Mouse (Mus musculus): ENCODE results near the gene Dctn3. TPM values are rescaled to one million over a fixed set of nuclear protein-coding genes. Genes with fewer than 3 reads are reported as not detected.
"Not testable (repeated sequence)": the region's sequence is repeated elsewhere in the genome, so short reads cannot be mapped to it uniquely, and the experiment has no call there.

Dctn3 gene
- 76.0 and 92.6 TPM in 2 replicates for polyA plus RNA-seq (2012; rRNA removed)

DNA sequence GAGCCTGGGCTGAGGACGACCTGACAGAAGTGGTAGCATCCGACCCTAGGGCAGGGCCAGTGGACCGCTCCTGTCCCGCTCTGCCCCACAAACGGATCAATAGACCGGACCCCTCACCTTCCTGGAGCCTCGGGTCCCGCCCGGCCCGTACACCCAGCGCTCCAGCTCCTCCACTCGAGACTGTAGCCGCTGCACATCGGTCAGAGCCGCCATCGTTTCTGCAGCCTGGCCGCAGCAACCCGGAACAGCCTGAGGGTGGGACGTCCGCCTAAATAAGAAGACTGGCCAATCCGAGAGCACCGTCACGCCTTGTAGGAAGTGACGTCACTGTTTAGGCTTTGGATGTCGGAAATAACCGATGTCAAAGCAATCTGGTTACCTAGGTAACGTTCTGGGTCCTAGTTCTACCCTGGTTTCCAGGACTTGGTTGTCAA is at the start of gene Dctn3:
TSS of gene Dctn3 (minus strand) at position 253 of the 434 bp plus-strand sequence.
- DNase-seq = peak; percentile 97
- WGBS = under 1% methylated on average over 27 of the region's 27 CpGs
- Histone ChIP-seq H3K27me3 (replicated peaks; ENCODE audit: control insufficient read depth, insufficient read depth, low read length) (no peaks in the 10 kb centered on the region; the same call in 1 of the 2 replicates), H3K27ac (ENCODE audit: insufficient read depth, low read depth, low read length) (no peak within 1 kb of the TSS), H3K4me1 (ENCODE audit: control insufficient read depth, insufficient read depth, low read length) (peaks cover 3% of the 10 kb centered on the region; the same call in 1 of the 2 replicates), H3K36me3 (ENCODE audit: control insufficient read depth, insufficient read depth, low read length) (no peaks in the 10 kb centered on the region), H3K4me3 (ENCODE audit: insufficient read depth, low read depth, low read length) (peak within 1 kb of the TSS; percentile 97)
- peak; percentile 48 for TF ChIP-seq POLR2A (IDR thresholded peaks at IDR 0.05; ENCODE audit: low read depth, low read length)
- TF ChIP-seq CTCF (conservative IDR thresholded peaks at IDR 0.05; ENCODE audit: insufficient read depth, insufficient read length, low read depth, low read length) = no peak

DNA sequence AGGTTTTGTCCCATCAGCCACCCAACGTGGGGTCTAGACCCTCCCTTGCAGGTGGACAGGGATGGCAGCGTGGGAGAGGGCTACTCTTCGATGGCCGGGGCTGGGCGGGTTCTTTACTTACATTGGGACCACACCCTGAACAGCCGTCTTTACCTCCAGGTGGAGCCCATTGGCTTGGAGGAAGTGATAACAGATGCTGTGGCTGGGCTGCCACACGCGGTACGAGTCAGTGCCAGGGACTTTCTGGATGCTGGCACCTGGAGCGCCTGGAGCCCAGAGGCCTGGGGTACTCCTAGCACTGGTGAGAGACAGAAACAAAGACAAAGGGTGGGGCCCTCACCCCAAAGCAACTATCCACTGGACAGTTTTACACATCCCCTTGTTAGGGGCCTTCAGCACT is 44.3 kb upstream of the Dctn3 start:
- DNase-seq; H3K36me3 ChIP-seq (ENCODE audit: control insufficient read depth, insufficient read depth, low read length); H3K4me3 ChIP-seq (ENCODE audit: insufficient read depth, low read depth, low read length); H3K27ac ChIP-seq (ENCODE audit: insufficient read depth, low read depth, low read length); H3K27me3 ChIP-seq (replicated peaks; ENCODE audit: control insufficient read depth, insufficient read depth, low read length); H3K4me1 ChIP-seq (ENCODE audit: control insufficient read depth, insufficient read depth, low read length): not testable (repeated sequence)
- 83% methylated on average over 10 of the region's 10 CpGs for WGBS

DNA sequence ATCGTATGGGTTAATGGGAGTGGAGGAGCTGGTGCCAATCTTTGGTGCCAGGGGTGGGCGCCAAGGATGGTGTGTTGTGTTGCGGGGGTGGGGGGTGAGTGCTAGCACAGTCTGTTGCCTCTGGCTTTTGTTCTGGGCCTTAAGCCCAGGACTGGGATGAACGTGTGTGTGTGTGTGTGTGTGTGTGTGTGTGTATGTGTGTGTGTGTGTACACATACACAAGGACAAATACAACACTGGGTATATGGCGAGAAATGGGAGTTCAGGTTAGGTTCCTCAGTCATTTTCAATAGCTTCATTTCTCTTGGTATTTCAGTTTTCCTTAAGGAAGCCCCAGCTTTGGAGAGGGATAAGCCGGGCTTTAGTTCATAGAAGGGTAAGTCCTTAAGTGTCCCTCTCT is 40.2 kb upstream of the Dctn3 start:
- WGBS = 72% methylated on average over 5 of the region's 6 CpGs
- H3K27ac ChIP-seq (ENCODE audit: insufficient read depth, low read depth, low read length); DNase-seq; H3K27me3 ChIP-seq (replicated peaks; ENCODE audit: control insufficient read depth, insufficient read depth, low read length); H3K36me3 ChIP-seq (ENCODE audit: control insufficient read depth, insufficient read depth, low read length); H3K4me3 ChIP-seq (ENCODE audit: insufficient read depth, low read depth, low read length): not testable (repeated sequence)
- peaks cover 19% of the 10 kb centered on the region; the same call in 1 of the 2 replicates for H3K4me1 ChIP-seq (ENCODE audit: control insufficient read depth, insufficient read depth, low read length)

DNA sequence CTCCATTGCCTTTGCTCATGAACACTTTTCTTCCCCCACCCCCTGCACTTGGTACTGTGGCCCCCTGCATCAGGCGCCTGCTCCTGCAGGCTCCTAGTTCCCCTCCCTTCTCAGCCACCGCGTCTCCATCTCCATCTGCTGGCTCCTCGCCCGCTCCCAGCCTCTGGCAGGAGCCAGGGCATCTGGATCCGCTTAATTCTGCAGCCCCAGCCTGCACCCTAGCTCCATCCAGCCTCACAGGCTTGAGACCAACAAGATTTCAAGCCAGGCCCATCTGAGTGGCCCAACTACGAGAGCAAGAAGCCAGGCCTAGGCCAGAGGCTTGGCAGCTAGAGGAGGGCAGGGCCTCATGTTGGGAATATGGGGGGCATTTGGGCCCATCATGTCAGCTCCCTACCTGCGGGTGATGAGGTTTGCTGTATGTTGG is 39.7 kb upstream of the Dctn3 start:
- H3K36me3 ChIP-seq (ENCODE audit: control insufficient read depth, insufficient read depth, low read length); H3K4me3 ChIP-seq (ENCODE audit: insufficient read depth, low read depth, low read length); H3K27ac ChIP-seq (ENCODE audit: insufficient read depth, low read depth, low read length); H3K27me3 ChIP-seq (replicated peaks; ENCODE audit: control insufficient read depth, insufficient read depth, low read length): not testable (repeated sequence)
- WGBS = 48% methylated on average over 8 of the region's 8 CpGs
- DNase-seq = peak; percentile 34
- peaks cover 19% of the 10 kb centered on the region; the same call in 1 of the 2 replicates for H3K4me1 ChIP-seq (ENCODE audit: control insufficient read depth, insufficient read depth, low read length)

DNA sequence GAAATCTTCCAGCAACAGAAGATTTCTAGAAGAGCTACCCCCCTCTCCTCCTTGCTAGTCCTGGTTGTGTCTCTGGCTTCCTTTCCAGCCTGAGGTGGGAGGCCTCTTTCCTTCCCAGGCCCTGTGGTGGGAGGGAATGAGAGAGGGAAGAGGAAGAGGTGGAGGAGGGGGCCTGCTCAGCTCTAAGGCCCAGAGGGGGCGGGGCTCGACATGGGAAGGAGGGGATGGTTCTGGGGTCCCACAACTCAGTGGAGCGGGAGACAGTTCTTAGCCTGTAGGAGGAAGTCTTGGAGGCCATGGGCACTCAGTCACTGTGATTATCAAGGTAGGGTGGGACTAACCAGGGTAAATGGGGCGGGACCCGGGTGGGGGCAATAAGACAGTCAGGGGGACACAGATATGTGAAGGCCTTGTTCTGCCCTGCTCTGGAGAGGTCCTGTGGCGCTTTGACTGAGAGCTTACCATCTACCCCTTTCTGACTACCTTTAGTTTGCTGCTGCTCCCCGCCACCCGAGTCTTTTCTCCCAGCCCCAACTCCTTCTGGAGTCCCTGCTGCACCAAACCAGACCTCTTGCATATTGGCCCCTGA is 39.2 kb upstream of the Dctn3 start:
- H3K27ac ChIP-seq (ENCODE audit: insufficient read depth, low read depth, low read length) = no peak overlapping the region

DNA sequence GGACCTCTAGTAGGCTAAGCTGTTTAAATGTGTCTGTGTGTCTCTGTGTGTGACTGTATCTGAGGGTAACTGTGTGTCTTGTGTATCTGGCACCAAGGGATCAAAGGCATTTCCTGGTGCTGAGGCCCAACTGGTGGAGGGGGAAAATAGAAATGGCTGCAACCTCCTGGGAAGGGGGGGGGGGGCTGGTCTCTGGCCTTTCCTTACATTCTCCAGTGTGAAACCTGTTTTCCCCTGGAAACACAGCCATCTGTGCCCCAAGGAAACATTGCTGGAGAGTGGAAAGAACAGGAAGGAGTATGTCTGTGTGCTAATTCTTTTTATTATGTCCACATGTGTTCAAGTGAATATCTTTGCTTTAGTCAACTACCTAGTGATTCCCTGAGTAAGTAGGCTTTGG is 38.7 kb upstream of the Dctn3 start:
- H3K27ac ChIP-seq (ENCODE audit: insufficient read depth, low read depth, low read length) = peak overlapping the region; percentile 17; the same call in 1 of the 2 replicates
- no peak overlapping the region for H3K4me3 ChIP-seq (ENCODE audit: insufficient read depth, low read depth, low read length)

More for the DNA sequence above, 39.2 kb upstream of the Dctn3 start:
- TF ChIP-seq POLR2A (IDR thresholded peaks at IDR 0.05; ENCODE audit: low read depth, low read length) (no peak), CTCF (conservative IDR thresholded peaks at IDR 0.05; ENCODE audit: insufficient read depth, insufficient read length, low read depth, low read length) (no peak)
- 61% methylated on average over 8 of the region's 8 CpGs for WGBS
- DNase-seq = no peak
- Histone ChIP-seq H3K36me3 (ENCODE audit: control insufficient read depth, insufficient read depth, low read length) (peaks cover 1% of the 10 kb centered on the region; the same call in 1 of the 2 replicates), H3K4me1 (ENCODE audit: control insufficient read depth, insufficient read depth, low read length) (peaks cover 19% of the 10 kb centered on the region; the same call in 1 of the 2 replicates), H3K4me3 (ENCODE audit: insufficient read depth, low read depth, low read length) (no peak overlapping the region), H3K27me3 (replicated peaks; ENCODE audit: control insufficient read depth, insufficient read depth, low read length) (no peaks in the 10 kb centered on the region)

DNA sequence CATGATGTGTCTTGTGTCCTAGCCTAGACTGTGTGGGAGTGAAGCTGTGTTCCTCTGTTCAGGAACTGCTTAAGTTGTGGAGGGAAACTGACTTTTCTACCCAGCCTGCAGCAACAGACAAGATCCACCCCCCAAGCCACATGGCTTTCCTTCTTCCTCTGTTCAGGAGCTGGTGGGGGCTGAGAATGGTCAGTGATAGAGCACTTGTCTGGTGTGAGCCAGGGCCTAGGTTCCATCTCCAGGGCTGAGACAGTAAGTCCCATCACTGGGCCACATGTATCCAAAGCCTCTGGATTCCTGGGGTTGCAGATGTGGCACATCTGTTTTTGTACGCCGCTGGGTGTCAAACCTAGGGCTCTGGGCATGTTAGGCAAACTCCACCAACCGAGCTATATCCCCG is 37.9 kb upstream of the Dctn3 start:
- no peaks in the 10 kb centered on the region; the same call in 1 of the 2 replicates for H3K36me3 ChIP-seq (ENCODE audit: control insufficient read depth, insufficient read depth, low read length)
- peak overlapping the region; percentile 81 for H3K27ac ChIP-seq (ENCODE audit: insufficient read depth, low read depth, low read length)
- H3K4me3 ChIP-seq (ENCODE audit: insufficient read depth, low read depth, low read length) = peak overlapping the region; percentile 68
- H3K27me3 ChIP-seq (replicated peaks; ENCODE audit: control insufficient read depth, insufficient read depth, low read length) = no peaks in the 10 kb centered on the region
- peaks cover 24% of the 10 kb centered on the region; the same call in 1 of the 2 replicates for H3K4me1 ChIP-seq (ENCODE audit: control insufficient read depth, insufficient read depth, low read length)
- DNase-seq = no peak
- TF ChIP-seq POLR2A (IDR thresholded peaks at IDR 0.05; ENCODE audit: low read depth, low read length) = no peak
- no peak for TF ChIP-seq CTCF (conservative IDR thresholded peaks at IDR 0.05; ENCODE audit: insufficient read depth, insufficient read length, low read depth, low read length)
- WGBS = 53% methylated on average over 4 of the region's 4 CpGs

More for the DNA sequence above, 38.7 kb upstream of the Dctn3 start:
- no peak for DNase-seq
- Histone ChIP-seq H3K4me1 (ENCODE audit: control insufficient read depth, insufficient read depth, low read length) (peaks cover 19% of the 10 kb centered on the region; the same call in 1 of the 2 replicates), H3K27me3 (replicated peaks; ENCODE audit: control insufficient read depth, insufficient read depth, low read length) (no peaks in the 10 kb centered on the region), H3K36me3 (ENCODE audit: control insufficient read depth, insufficient read depth, low read length) (no peaks in the 10 kb centered on the region; the same call in 1 of the 2 replicates)
- TF ChIP-seq CTCF (conservative IDR thresholded peaks at IDR 0.05; ENCODE audit: insufficient read depth, insufficient read length, low read depth, low read length) (no peak), POLR2A (IDR thresholded peaks at IDR 0.05; ENCODE audit: low read depth, low read length) (no peak)
